Mouse (Mus musculus): Measurements from ENCODE around the gene Fus. TPM values are rescaled to one million over a fixed set of nuclear protein-coding genes. Genes with fewer than 3 reads are reported as not detected.

The Fus gene
- polyA plus RNA-seq, 1 experiment from 2014 or later: 249 TPM

DNA sequence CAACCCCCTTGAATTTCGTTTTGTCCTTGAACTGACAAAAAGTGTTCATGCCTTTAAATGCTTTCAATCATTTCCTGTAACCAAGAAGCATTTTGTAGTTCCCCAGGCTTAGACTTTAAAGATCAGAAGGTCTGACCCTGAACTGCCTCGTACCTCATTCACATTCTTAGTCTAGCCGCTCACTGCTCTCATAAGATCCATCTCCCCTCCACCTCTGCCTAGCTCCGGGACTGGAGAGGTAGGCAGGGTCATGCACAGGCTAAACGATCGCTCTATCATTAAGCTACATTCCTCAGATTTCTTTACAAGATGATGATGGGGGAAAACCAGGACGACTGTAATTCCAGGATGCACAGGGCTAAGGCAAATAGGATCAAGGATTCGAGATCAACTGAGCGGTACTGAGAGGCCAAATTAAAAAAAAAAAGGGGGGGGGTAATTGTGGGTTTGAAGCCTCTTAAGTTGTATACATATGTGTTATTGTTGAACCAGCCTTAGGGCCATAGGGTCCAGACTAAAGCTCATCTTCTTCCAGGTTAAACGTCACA, 812 bp upstream of the Fus start:
- no peak for ATAC-seq (replicated peaks; ENCODE audit: extremely low read depth, insufficient read depth, low FRiP score)
- Histone ChIP-seq H3K27ac (ENCODE audit: low read length) (peak overlapping the region; percentile 94), H3K9ac (ENCODE audit: low read length) (peak overlapping the region; percentile 95), H3K4me3 (ENCODE audit: low read length) (peak overlapping the region; percentile 85), H3K27me3 (ENCODE audit: control insufficient read depth, insufficient read depth, low read length) (no peaks in the 10 kb centered on the region), H3K9me3 (replicated peaks; ENCODE audit: control insufficient read depth, low read length) (no peaks in the 10 kb centered on the region), H3K4me2 (ENCODE audit: low read depth, low read length) (peak overlapping the region; percentile 67), H3K36me3 (ENCODE audit: control insufficient read depth, insufficient read depth) (peaks cover 16% of the 10 kb centered on the region), H3K4me1 (ENCODE audit: control insufficient read depth, insufficient read depth, low read length) (peaks cover 16% of the 10 kb centered on the region)
- 10% methylated on average over 10 of the region's 10 CpGs for WGBS

DNA sequence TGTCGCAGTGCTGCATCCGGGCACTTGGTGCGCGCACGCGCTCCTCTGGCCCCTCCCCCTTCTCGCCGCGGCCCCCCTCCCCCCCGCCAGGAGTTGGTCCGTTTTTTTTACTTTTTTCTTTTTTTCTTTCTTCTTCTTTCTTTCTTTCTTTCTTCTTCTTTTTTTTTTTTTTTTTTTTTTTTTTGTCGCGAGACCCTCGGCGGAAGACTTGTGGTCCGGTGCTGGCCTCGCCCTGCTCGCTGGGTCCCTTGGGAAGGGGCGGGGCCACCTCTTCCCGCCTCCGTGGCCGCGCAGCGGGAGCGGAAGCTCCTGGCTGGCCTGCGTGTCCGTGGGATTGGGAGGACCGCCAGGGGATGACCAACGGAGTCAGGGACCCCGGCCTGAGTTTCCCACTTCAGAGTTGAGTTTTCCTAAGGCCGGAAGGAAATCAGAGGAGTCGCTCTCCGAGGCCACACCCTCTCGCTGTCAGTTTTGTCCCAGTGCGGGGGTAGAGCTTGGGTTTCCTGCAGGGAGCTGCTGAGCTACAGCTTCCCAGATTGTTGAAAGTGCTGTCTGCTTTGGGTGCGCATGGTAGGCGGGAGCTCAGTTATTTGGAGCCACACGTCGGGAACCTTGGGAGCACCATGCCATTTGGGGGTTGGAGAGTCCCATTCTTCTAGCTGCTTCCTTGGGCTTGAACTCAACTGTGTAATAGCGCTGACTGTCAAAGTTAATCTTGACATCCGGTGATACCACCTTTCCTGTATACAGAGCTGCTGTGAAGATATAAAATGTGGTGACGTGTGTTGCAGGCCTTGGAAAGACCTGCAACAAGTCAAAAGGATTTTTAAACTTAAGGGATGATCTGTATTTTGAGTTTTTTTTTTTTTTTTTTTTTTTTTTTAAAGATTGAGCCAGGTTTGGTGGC, 918 bp downstream of the Fus start:
- peak overlapping the region; percentile 94 for H3K27ac ChIP-seq (ENCODE audit: low read length)
- WGBS: under 1% methylated on average over 40 of the region's 42 CpGs

GRCm38 (mm10) chr7:127974413-127974930, 7.2 kb downstream of the Fus start:
- no peak overlapping the region for H3K27ac ChIP-seq (ENCODE audit: low read length)
- H3K27me3 ChIP-seq (ENCODE audit: control insufficient read depth, insufficient read depth, low read length): no peaks in the 10 kb centered on the region
- whole genome bisulfite sequencing: 82% methylated on average over 2 of the region's 2 CpGs
- H3K4me1 ChIP-seq (ENCODE audit: control insufficient read depth, insufficient read depth, low read length): peaks cover 13% of the 10 kb centered on the region
- H3K36me3 ChIP-seq (ENCODE audit: control insufficient read depth, insufficient read depth): peaks cover 82% of the 10 kb centered on the region
- ATAC-seq (replicated peaks; ENCODE audit: extremely low read depth, insufficient read depth, low FRiP score): no peak
- H3K4me3 ChIP-seq (ENCODE audit: low read length): no peak overlapping the region
- no peaks in the 10 kb centered on the region for H3K9me3 ChIP-seq (replicated peaks; ENCODE audit: control insufficient read depth, low read length)
- H3K4me2 ChIP-seq (ENCODE audit: low read depth, low read length): no peak overlapping the region
- no peak overlapping the region for H3K9ac ChIP-seq (ENCODE audit: low read length)

More for the DNA sequence above, 918 bp downstream of the Fus start:
- peaks cover 30% of the 10 kb centered on the region for H3K36me3 ChIP-seq (ENCODE audit: control insufficient read depth, insufficient read depth)
- H3K27me3 ChIP-seq (ENCODE audit: control insufficient read depth, insufficient read depth, low read length): no peaks in the 10 kb centered on the region
- H3K4me3 ChIP-seq (ENCODE audit: low read length): peak overlapping the region; percentile 85
- H3K4me1 ChIP-seq (ENCODE audit: control insufficient read depth, insufficient read depth, low read length): peaks cover 16% of the 10 kb centered on the region
- H3K9me3 ChIP-seq (replicated peaks; ENCODE audit: control insufficient read depth, low read length): no peaks in the 10 kb centered on the region
- ATAC-seq (replicated peaks; ENCODE audit: extremely low read depth, insufficient read depth, low FRiP score): peak; percentile 47
- peak overlapping the region; percentile 95 for H3K9ac ChIP-seq (ENCODE audit: low read length)
- H3K4me2 ChIP-seq (ENCODE audit: low read depth, low read length): peak overlapping the region; percentile 82

DNA sequence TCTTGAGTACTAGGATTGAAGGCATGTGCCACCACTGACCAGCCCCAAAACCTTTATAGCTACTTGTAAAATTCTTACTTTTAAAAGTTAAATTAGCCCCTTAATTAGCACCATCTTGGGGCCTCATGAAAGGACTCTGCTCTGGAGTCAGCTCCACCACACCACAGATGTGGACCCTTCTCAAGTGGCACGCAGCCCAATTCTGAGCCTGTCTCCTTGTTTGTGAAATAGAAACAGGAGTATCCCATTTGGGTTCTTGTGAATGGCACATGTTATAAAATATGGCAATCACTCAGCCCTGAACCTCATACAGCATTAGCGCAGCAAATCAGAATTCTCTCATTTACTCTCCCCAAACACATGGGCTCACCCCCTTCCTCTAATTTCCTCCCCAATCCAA, 11.6 kb downstream of the Fus start:
- Histone ChIP-seq H3K27ac (ENCODE audit: low read length) (no peak overlapping the region), H3K36me3 (ENCODE audit: control insufficient read depth, insufficient read depth) (peaks cover 89% of the 10 kb centered on the region), H3K9ac (ENCODE audit: low read length) (no peak overlapping the region), H3K9me3 (replicated peaks; ENCODE audit: control insufficient read depth, low read length) (no peaks in the 10 kb centered on the region), H3K4me2 (ENCODE audit: low read depth, low read length) (no peak overlapping the region), H3K4me3 (ENCODE audit: low read length) (no peak overlapping the region), H3K4me1 (ENCODE audit: control insufficient read depth, insufficient read depth, low read length) (peaks cover 6% of the 10 kb centered on the region), H3K27me3 (ENCODE audit: control insufficient read depth, insufficient read depth, low read length) (no peaks in the 10 kb centered on the region)
- no peak for ATAC-seq (replicated peaks; ENCODE audit: extremely low read depth, insufficient read depth, low FRiP score)
- 98% methylated on average over 2 of the region's 2 CpGs for WGBS

- no peak overlapping the region for H3K9ac ChIP-seq (ENCODE audit: low read length)
- no peaks in the 10 kb centered on the region for H3K27me3 ChIP-seq (ENCODE audit: control insufficient read depth, insufficient read depth, low read length)
- H3K36me3 ChIP-seq (ENCODE audit: control insufficient read depth, insufficient read depth): peaks cover 87% of the 10 kb centered on the region
- WGBS: 82% methylated on average over 3 of the region's 3 CpGs
- no peaks in the 10 kb centered on the region for H3K4me1 ChIP-seq (ENCODE audit: control insufficient read depth, insufficient read depth, low read length)
- no peak overlapping the region for H3K27ac ChIP-seq (ENCODE audit: low read length)
- ATAC-seq (replicated peaks; ENCODE audit: extremely low read depth, insufficient read depth, low FRiP score): no peak
- no peak overlapping the region for H3K4me2 ChIP-seq (ENCODE audit: low read depth, low read length)
- H3K9me3 ChIP-seq (replicated peaks; ENCODE audit: control insufficient read depth, low read length): no peaks in the 10 kb centered on the region
- no peak overlapping the region for H3K4me3 ChIP-seq (ENCODE audit: low read length)
These were observed 13.3 kb downstream of the Fus start for GRCm38 (mm10) chr7:127980606-127981005.

DNA sequence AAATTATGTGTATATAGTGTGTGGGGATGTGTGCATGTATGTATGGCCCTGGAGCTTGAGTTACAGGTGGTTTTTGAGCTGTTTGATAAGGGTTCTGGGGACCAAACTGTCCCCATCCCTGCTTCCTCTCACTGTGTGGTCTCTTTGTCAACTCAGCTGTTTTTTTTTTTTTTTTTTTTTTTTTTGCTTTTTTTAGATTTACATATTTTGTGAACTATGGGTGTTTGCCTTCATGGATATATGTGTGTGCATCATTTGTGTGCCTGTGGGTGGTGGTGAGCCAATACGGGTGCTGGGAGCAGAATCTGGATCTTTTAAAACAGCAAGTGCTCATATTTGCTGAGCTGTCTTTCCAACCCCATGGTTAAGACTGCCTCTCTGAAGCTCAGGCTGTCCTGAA, 21.6 kb downstream of the Fus start:
- no peak overlapping the region for H3K27ac ChIP-seq (ENCODE audit: low read length)
- H3K36me3 ChIP-seq (ENCODE audit: control insufficient read depth, insufficient read depth): peaks cover 40% of the 10 kb centered on the region
- H3K9ac ChIP-seq (ENCODE audit: low read length): no peak overlapping the region
- H3K27me3 ChIP-seq (ENCODE audit: control insufficient read depth, insufficient read depth, low read length): no peaks in the 10 kb centered on the region
- H3K4me1 ChIP-seq (ENCODE audit: control insufficient read depth, insufficient read depth, low read length): peaks cover 16% of the 10 kb centered on the region
- no peaks in the 10 kb centered on the region for H3K9me3 ChIP-seq (replicated peaks; ENCODE audit: control insufficient read depth, low read length)
- 75% methylated on average over 1 of the region's 1 CpGs for WGBS
- no peak overlapping the region for H3K4me2 ChIP-seq (ENCODE audit: low read depth, low read length)
- H3K4me3 ChIP-seq (ENCODE audit: low read length): no peak overlapping the region
- no peak for ATAC-seq (replicated peaks; ENCODE audit: extremely low read depth, insufficient read depth, low FRiP score)

GRCm38 (mm10) chr7:127991643-127992487, 24.6 kb downstream of the Fus start:
- 46% methylated on average over 6 of the region's 6 CpGs for WGBS
- Histone ChIP-seq H3K4me1 (ENCODE audit: control insufficient read depth, insufficient read depth, low read length) (peaks cover 16% of the 10 kb centered on the region), H3K4me2 (ENCODE audit: low read depth, low read length) (peak overlapping the region; percentile 76; the same call in 1 of the 2 replicates), H3K36me3 (ENCODE audit: control insufficient read depth, insufficient read depth) (peaks cover 18% of the 10 kb centered on the region), H3K4me3 (ENCODE audit: low read length) (no peak overlapping the region; the same call in 1 of the 2 replicates), H3K9ac (ENCODE audit: low read length) (no peak overlapping the region), H3K9me3 (replicated peaks; ENCODE audit: control insufficient read depth, low read length) (no peaks in the 10 kb centered on the region), H3K27ac (ENCODE audit: low read length) (peak overlapping the region; percentile 33; the same call in 1 of the 2 replicates), H3K27me3 (ENCODE audit: control insufficient read depth, insufficient read depth, low read length) (no peaks in the 10 kb centered on the region)
- 0 out of 2 replicates have a peak, but pooled peaks have one; percentile 15 for ATAC-seq (replicated peaks; ENCODE audit: extremely low read depth, insufficient read depth, low FRiP score)

DNA sequence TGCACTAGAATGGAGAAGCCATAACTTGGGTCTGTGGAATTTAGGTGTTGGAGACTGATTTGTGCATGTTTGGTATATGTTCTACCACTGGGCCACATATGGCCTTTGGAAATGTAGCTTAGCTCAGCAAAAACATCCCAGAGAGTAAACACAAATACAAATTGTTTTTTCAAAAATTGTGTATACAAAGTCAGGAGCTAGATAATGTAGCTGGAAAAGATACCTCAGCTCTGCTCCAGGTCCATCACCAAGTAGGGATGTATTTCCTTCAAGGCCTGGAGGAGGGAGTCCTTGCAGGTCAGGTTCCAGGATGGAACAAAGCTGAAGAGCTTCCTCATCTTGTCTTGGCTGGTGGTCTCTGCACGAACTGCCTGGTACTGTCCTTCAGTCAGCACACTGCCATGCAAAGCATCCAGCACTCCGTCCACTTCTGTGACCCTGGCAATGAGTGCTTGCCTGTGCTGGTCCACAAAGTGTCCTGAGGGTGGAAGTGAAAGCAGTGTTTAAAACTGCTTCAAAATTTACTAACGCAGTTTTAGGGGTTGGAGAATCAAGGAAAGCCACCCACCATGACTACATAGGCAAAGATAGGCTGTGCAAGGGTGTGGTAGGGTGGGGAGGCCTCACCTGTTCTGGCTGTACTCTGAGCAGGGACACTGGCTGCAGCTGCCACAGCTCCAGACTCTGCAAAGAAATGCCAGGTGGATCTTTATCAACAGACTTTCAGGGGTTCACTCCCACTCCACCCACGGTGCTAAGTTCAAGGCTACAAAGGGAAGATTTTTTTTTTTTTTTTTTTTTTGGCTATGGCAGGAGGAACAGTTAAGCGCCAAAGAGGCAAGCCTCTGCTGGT, 25.5 kb downstream of the Fus start:
- 32% methylated on average over 5 of the region's 5 CpGs for WGBS
- H3K4me1 ChIP-seq (ENCODE audit: control insufficient read depth, insufficient read depth, low read length): peaks cover 16% of the 10 kb centered on the region
- H3K9ac ChIP-seq (ENCODE audit: low read length): peak overlapping the region; percentile 76
- peaks cover 11% of the 10 kb centered on the region; the same call in 1 of the 2 replicates for H3K36me3 ChIP-seq (ENCODE audit: control insufficient read depth, insufficient read depth)
- 0 out of 2 replicates have a peak, but pooled peaks have one; percentile 34 for ATAC-seq (replicated peaks; ENCODE audit: extremely low read depth, insufficient read depth, low FRiP score)
- no peaks in the 10 kb centered on the region for H3K9me3 ChIP-seq (replicated peaks; ENCODE audit: control insufficient read depth, low read length)
- H3K27ac ChIP-seq (ENCODE audit: low read length): peak overlapping the region; percentile 76
- peak overlapping the region; percentile 63 for H3K4me3 ChIP-seq (ENCODE audit: low read length)
- no peaks in the 10 kb centered on the region for H3K27me3 ChIP-seq (ENCODE audit: control insufficient read depth, insufficient read depth, low read length)
- H3K4me2 ChIP-seq (ENCODE audit: low read depth, low read length): peak overlapping the region; percentile 76

Data from heart, embryonic 16.5 days (tissue).